9 mouse cellular contexts compared by ENCODE assay signal in the genomic region with DNA sequence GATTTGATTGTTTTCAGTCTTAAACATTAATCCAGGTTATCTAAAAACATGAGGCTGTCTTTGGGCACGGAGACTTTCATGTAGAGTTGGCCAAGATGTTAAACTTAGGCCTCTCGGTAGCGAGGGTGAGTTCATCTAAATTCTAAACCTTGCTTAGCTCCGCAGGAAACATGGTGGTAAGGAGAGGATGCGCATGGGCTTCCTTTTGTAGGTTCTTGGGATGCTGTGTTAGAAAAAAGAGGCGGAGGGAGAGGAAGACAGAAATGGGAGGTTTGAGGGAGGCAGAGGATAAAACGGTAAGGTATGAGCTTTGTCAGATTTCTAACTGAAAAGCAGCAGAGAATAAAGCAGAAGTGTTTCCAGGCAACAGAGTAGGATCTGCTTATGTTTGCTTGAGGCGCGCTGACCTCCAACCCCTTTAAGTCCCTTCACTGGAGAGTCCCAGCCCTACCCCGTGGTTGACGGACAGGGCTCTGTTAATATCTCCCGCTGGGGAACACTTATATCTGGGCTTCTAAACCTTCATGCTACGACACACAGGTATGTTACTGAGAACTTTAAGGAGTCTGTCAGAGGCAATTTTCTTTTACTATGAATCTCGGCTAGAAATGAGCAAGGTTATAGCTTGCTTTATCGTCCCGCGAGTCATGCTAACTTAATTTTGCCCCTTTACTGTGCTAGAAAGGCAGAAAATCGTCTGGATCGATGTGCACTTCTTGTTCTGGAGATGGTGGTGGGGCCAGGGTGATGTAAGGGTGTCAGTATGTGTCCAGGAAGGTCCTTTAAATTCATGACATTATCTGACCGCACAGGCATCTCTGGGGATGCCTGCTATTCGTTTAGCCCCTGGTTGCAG. TPM values are rescaled to one million over a fixed set of nuclear protein-coding genes. Genes with fewer than 3 reads are reported as not detected.
DNase-seq lines count a peak whose midpoint lies in the region; ATAC-seq and TF ChIP-seq lines count a peak whose summit lies in the region.
"Had no signal": no experiment of that assay in that cellular context is flagged by ENCODE, and none has a peak within 500 bp of the region (broad histone marks: within the 10 kb centered on the region; RNA-seq: fewer than 3 reads in every experiment).

No protein-coding gene starts in this region.

- no peaks in the 10 kb centered on the region for H3K27me3 ChIP-seq in hindbrain, embryonic 15.5 days
- H3K27me3 ChIP-seq in neural tube, embryonic 14.5 days (ENCODE audit: control insufficient read depth, insufficient read depth, low read length), result no peaks in the 10 kb centered on the region
- no peaks in the 10 kb centered on the region for H3K27me3 ChIP-seq in cerebellum, adult 2 months (ENCODE audit: control insufficient read depth, insufficient read depth, low read length)

- TF ChIP-seq POLR2A in cerebellum, adult 2 months (IDR thresholded peaks at IDR 0.05; ENCODE audit: borderline replicate concordance, insufficient read depth, low read length), result no peak

- intact Hi-C loops in left cerebral cortex, adult 2 months (cut with DNase I), result loop anchor here (5.0 kb wide), 1 partner anchor 419 kb away; no protein-coding TSS in a partner anchor
- intact Hi-C loops in left cerebral cortex, postnatal 14 days (cut with DNase I), result no loop called here

- ATAC-seq in hindbrain, embryonic 15.5 days (ENCODE audit: low FRiP score, low read depth), result peak; percentile 61; the same call in 1 of the 2 replicates
- peak; percentile 56; the same call in 1 of the 2 replicates for ATAC-seq in neural tube, embryonic 14.5 days (ENCODE audit: low read depth)

- H3K4me3 ChIP-seq in left cerebral cortex, adult 2 months, result peak overlapping the region; percentile 23
- no peak overlapping the region for H3K4me3 ChIP-seq in hindbrain, embryonic 15.5 days
- no peak overlapping the region for H3K4me3 ChIP-seq in neural tube, embryonic 14.5 days (ENCODE audit: low read depth, low read length)
- no peak overlapping the region for H3K4me3 ChIP-seq in cerebellum, adult 2 months (replicated peaks; ENCODE audit: insufficient read depth, low read depth, low read length)
- H3K4me3 ChIP-seq: erythroblast, embryonic 14.5 days had no signal

- 60% methylated on average over 21 of the region's 21 CpGs for WGBS in hindbrain, embryonic 15.5 days
- 65% methylated on average over 21 of the region's 21 CpGs for WGBS in neural tube, embryonic 14.5 days
- 75% methylated on average over 21 of the region's 21 CpGs for WGBS in cerebellum, adult 2 months

- peaks cover 12% of the 10 kb centered on the region for H3K4me1 ChIP-seq in hindbrain, embryonic 15.5 days (replicated peaks)
- H3K4me1 ChIP-seq in neural tube, embryonic 14.5 days (ENCODE audit: control insufficient read depth, insufficient read depth, low read length), result no peaks in the 10 kb centered on the region
- no peaks in the 10 kb centered on the region for H3K4me1 ChIP-seq in cerebellum, adult 2 months (ENCODE audit: control insufficient read depth, insufficient read depth, low read length)

- H3K27ac ChIP-seq in left cerebral cortex, adult 2 months, result peak overlapping the region; percentile 78
- H3K27ac ChIP-seq in hindbrain, embryonic 15.5 days (replicated peaks), result no peak overlapping the region
- H3K27ac ChIP-seq in neural tube, embryonic 14.5 days (ENCODE audit: low read depth, low read length), result no peak overlapping the region
- no peak overlapping the region for H3K27ac ChIP-seq in cerebellum, adult 2 months (ENCODE audit: insufficient read depth, low read length)

- DNase-seq in left cerebral cortex, adult 2 months (ENCODE audit: extremely low spot score in 1 of 2, low spot score in 2 of 2), result no peak
- no peak for DNase-seq in left cerebral cortex, postnatal 14 days (ENCODE audit: low spot score in 2 of 2)
- peak; percentile 21 for DNase-seq in embryo, embryonic 10.5 days (ENCODE audit: low spot score)
- DNase-seq in B cell, adult 2 months, result no peak
- no peak for DNase-seq in spleen, postnatal 14 days (ENCODE audit: low spot score in 2 of 2)
- DNase-seq in cerebellum, adult 2 months, result no peak

- no peaks in the 10 kb centered on the region for H3K9me3 ChIP-seq in hindbrain, embryonic 15.5 days
- H3K9me3 ChIP-seq in neural tube, embryonic 14.5 days (ENCODE audit: control insufficient read depth, low read length), result no peaks in the 10 kb centered on the region

- peak overlapping the region; percentile 13; the same call in 1 of the 2 replicates for H3K4me2 ChIP-seq in hindbrain, embryonic 15.5 days
- H3K4me2 ChIP-seq in neural tube, embryonic 14.5 days (ENCODE audit: low read depth, low read length), result no peak overlapping the region

- no peak for TF ChIP-seq CTCF in left cerebral cortex, adult 2 months (IDR thresholded peaks at IDR 0.05)
- no peak for TF ChIP-seq CTCF in cerebellum, adult 2 months (IDR thresholded peaks at IDR 0.05; ENCODE audit: borderline replicate concordance, insufficient read depth, low read depth, low read length)

- no peak overlapping the region for H3K9ac ChIP-seq in hindbrain, embryonic 15.5 days
- H3K9ac ChIP-seq in neural tube, embryonic 14.5 days (replicated peaks; ENCODE audit: low read depth, low read length), result no peak overlapping the region

- no peaks in the 10 kb centered on the region for H3K36me3 ChIP-seq in hindbrain, embryonic 15.5 days
- H3K36me3 ChIP-seq in neural tube, embryonic 14.5 days (ENCODE audit: control insufficient read depth, insufficient read depth, low read length), result no peaks in the 10 kb centered on the region

RNA-seq across cellular contexts. Expression of a gene that starts 29.3 kb away (rescaled TPM):
- 100 to 1,000 TPM; 158 to 172 TPM for total RNA-seq in left cerebral cortex, adult 2 months (2021)
- total RNA-seq in left cerebral cortex, postnatal 14 days (2021), result 100 to 1,000 TPM; 130 to 147 TPM
- 92.0 and 100 TPM in 2 replicates for polyA plus RNA-seq in hindbrain, embryonic 15.5 days (2015; fragmentation: Nextera tagmentation; extraction: Ambion mirVana)
- 107 and 113 TPM in 2 replicates for polyA plus RNA-seq in neural tube, embryonic 14.5 days (2014; fragmentation: Nextera tagmentation; extraction: Ambion mirVana)
- polyA plus RNA-seq in cerebellum, adult 2 months (2012; rRNA removed), result 84.1 and 87.1 TPM in 2 replicates
